Mouse (Mus musculus) stomach, postnatal 0 days (tissue): ENCODE results near the gene Olfr875. TPM values are rescaled to one million over a fixed set of nuclear protein-coding genes. Genes with fewer than 3 reads are reported as not detected.

Experiments used
- ATAC-seq: fragments of 200-750 bp; cut with Nextera tagmentation; 2 replicates; pipeline ENCODE4 v1.8.0; 2017; ENCODE audit not compliant: low FRiP score, low TSS enrichment
- DNase-seq: peaks from one replicate; pipeline ENCODE4 v3.0.0-alpha.2; 2016; ENCODE audit warnings: low spot score
- H3K27ac ChIP-seq: fragments of 300-500 bp; sonication (generic); replicated peaks from 2 replicates; pipeline ENCODE4 v1.5.1; 2014; ENCODE audit warnings: mild to moderate bottlenecking, control low read depth
- H3K27me3 ChIP-seq: fragments of 300-500 bp; sonication (generic); 2 replicates; pipeline ENCODE4 v1.6.1; 2014; ENCODE audit warnings: low read length; ENCODE audit not compliant: control insufficient read depth, insufficient read depth
- H3K36me3 ChIP-seq: fragments of 300-500 bp; sonication (generic); 2 replicates; pipeline ENCODE4 v1.6.1; 2014; ENCODE audit warnings: low read length, mixed read lengths; ENCODE audit not compliant: control insufficient read depth, insufficient read depth
- H3K4me1 ChIP-seq: fragments of 300-500 bp; sonication (generic); replicated peaks from 2 replicates; pipeline ENCODE4 v1.6.1; 2014; ENCODE audit warnings: antibody characterized with exemption; ENCODE audit not compliant: control insufficient read depth, insufficient read depth
- H3K4me2 ChIP-seq: fragments of 300-500 bp; sonication (generic); replicated peaks from 2 replicates; pipeline ENCODE4 v1.6.1; 2014; ENCODE audit warnings: low read depth, mild to moderate bottlenecking, control low read depth, moderate library complexity
- H3K4me3 ChIP-seq: fragments of 300-500 bp; sonication (generic); 2 replicates; pipeline ENCODE4 v1.5.1; 2014; ENCODE audit warnings: low read depth, low read length, control low read depth
- H3K9ac ChIP-seq: fragments of 300-500 bp; sonication (generic); 2 replicates; pipeline ENCODE4 v1.6.1; 2014; ENCODE audit warnings: mild to moderate bottlenecking, low read length, control low read depth, mixed read lengths
- H3K9me3 ChIP-seq: fragments of 300-500 bp; sonication (generic); 2 replicates; pipeline ENCODE4 v1.6.1; 2016; ENCODE audit warnings: low read length; ENCODE audit not compliant: control insufficient read depth
- CTCF ChIP-seq: IDR thresholded peaks from 2 replicates; pipeline ENCODE4 v1.5.1; 2016; ENCODE audit warnings: antibody characterized with exemption, low read depth, mild to moderate bottlenecking, moderate library complexity
- EP300 ChIP-seq: optimal IDR thresholded peaks from 2 replicates; pipeline ENCODE3; 2016; ENCODE audit warnings: antibody characterized with exemption
- WGBS: fragments of 180-500 bp; shearing (Covaris S2); extraction: QIAGEN DNeasy Blood & Tissue Kit; methylation state at CpG from one replicate; pipeline ENCODE4 v1.1.7; 2014; 5-methylcytosine and 5-hydroxymethylcytosine counted together
- polyA plus RNA-seq: library from polyadenylated mRNA; unstranded; fragments of >200 nt; fragmentation: Nextera tagmentation; extraction: Ambion mirVana; gene quantifications from 2 replicates; pipeline ENCODE4 v1.2.1, GENCODE M21; 2015

The Olfr875 gene
- polyA plus RNA-seq, 1 experiment from 2014 or later = not detected

- WGBS = 72% methylated on average over 4 of the region's 4 CpGs
- H3K36me3 ChIP-seq = no peaks in the 10 kb centered on the region
- H3K4me2 ChIP-seq = no peak overlapping the region
- no peak overlapping the region for H3K9ac ChIP-seq
- H3K9me3 ChIP-seq = no peaks in the 10 kb centered on the region
- DNase-seq (no peak), ATAC-seq (no peak)
- H3K27me3 ChIP-seq = no peaks in the 10 kb centered on the region
- no peak overlapping the region for H3K4me3 ChIP-seq
- no peak overlapping the region for H3K27ac ChIP-seq
- TF ChIP-seq EP300 (no peak), CTCF (no peak)
- H3K4me1 ChIP-seq = no peaks in the 10 kb centered on the region
Observed at GRCm38 (mm10) chr9:37802055-37802454, 30.4 kb downstream of the Olfr875 start.

GRCm38 (mm10) chr9:37802731-37803130 lies 31.1 kb downstream of the Olfr875 start, which contains the start of gene Olfr876:
Olfr876 (plus strand) TSS chr9:37803031.
- TF ChIP-seq EP300 (no peak), CTCF (no peak)
- H3K36me3 ChIP-seq = no peaks in the 10 kb centered on the region
- H3K27me3 ChIP-seq = no peaks in the 10 kb centered on the region
- no peak within 1 kb of the TSS for H3K4me2 ChIP-seq
- H3K4me3 ChIP-seq = no peak within 1 kb of the TSS
- H3K9me3 ChIP-seq = no peaks in the 10 kb centered on the region
- ATAC-seq (no peak), DNase-seq (no peak)
- H3K27ac ChIP-seq = no peak within 1 kb of the TSS
- H3K9ac ChIP-seq = no peak within 1 kb of the TSS
- H3K4me1 ChIP-seq = no peaks in the 10 kb centered on the region

DNA sequence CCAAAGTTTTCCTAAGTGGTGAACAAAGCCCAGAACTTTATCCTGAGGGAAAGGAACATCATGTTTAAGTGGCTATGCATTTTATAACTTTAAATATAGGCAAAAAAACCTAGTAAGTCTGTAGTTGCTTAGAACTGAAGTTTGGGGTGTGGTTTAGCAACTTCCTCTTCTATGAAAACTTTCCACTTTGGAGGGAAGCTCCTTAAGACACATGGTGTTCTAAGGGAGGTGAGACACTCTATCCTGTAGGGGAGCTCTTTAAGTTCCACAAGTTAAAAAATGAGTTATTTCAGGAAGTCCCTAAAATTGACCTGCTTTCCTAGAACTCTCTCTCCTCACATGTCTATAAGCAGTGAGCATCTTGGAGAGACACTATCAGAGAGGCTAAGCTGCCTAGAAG lies 35.6 kb downstream of the Olfr875 start:
- no peak for TF ChIP-seq EP300
- H3K27ac ChIP-seq = no peak overlapping the region

DNA sequence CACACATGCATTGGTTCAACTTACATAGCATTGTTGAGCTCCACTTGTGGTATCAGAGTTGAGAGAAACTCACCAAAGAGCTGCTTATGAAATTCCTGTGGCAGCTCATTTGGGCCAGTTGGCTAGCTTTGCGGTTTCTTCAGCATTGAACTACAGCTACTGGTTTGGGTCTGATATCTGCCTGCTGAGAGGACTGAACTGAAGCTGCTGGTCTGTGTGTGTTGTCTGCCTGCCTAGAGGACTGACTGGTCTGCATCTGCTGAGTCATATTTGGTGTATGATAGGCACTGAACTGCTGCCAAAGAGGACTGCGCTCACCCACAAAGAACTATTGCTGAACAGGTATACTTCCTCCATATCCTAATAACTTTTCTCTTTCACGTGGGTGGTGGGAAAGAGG lies 36.8 kb downstream of the Olfr875 start:
- H3K27me3 ChIP-seq = no peaks in the 10 kb centered on the region
- no peaks in the 10 kb centered on the region for H3K4me1 ChIP-seq
- WGBS = 79% methylated on average over 3 of the region's 3 CpGs
- H3K27ac ChIP-seq = no peak overlapping the region
- H3K9ac ChIP-seq = no peak overlapping the region
- ATAC-seq (no peak), DNase-seq (no peak)
- no peak overlapping the region for H3K4me3 ChIP-seq
- H3K36me3 ChIP-seq = no peaks in the 10 kb centered on the region
- TF ChIP-seq CTCF = no peak
- no peak for TF ChIP-seq EP300
- no peaks in the 10 kb centered on the region for H3K9me3 ChIP-seq
- no peak overlapping the region for H3K4me2 ChIP-seq

More for the DNA sequence above, 35.6 kb downstream of the Olfr875 start:
- Histone ChIP-seq H3K4me2 (no peak overlapping the region), H3K4me1 (no peaks in the 10 kb centered on the region), H3K36me3 (no peaks in the 10 kb centered on the region), H3K4me3 (no peak overlapping the region), H3K9ac (no peak overlapping the region), H3K9me3 (no peaks in the 10 kb centered on the region), H3K27me3 (no peaks in the 10 kb centered on the region)
- ATAC-seq (no peak), DNase-seq (no peak)

DNA sequence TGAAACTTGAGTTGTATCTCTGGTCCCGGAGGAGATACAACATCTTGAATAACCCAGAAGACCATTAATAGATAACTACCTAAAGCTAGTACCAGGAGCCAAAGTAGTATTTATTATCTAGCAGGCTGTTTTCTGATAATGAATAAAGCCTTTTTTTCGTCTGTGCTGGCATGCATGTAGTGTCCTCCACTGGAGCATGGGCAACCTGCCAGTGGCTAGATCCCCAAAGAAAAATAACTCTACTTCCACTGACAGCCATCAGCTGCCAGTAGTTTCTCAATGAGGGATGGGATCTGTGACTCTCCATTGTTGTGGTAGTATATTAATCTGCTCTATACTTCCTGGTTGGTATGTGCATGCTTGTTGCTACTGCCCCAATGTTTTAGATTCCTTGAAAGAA lies 37.3 kb downstream of the Olfr875 start:
- Histone ChIP-seq H3K4me3 (no peak overlapping the region), H3K9me3 (no peaks in the 10 kb centered on the region), H3K4me1 (no peaks in the 10 kb centered on the region), H3K36me3 (no peaks in the 10 kb centered on the region), H3K4me2 (no peak overlapping the region), H3K9ac (no peak overlapping the region), H3K27me3 (no peaks in the 10 kb centered on the region), H3K27ac (no peak overlapping the region)
- TF ChIP-seq CTCF = no peak
- TF ChIP-seq EP300 = no peak
- 67% methylated on average over 2 of the region's 2 CpGs for WGBS
- no peak for DNase-seq
- ATAC-seq = no peak

- no peak for DNase-seq
- no peak overlapping the region for H3K27ac ChIP-seq
- no peaks in the 10 kb centered on the region for H3K9me3 ChIP-seq
- no peak overlapping the region for H3K4me3 ChIP-seq
- no peak overlapping the region for H3K4me2 ChIP-seq
- no peaks in the 10 kb centered on the region for H3K36me3 ChIP-seq
- no peaks in the 10 kb centered on the region for H3K27me3 ChIP-seq
- no peak overlapping the region for H3K9ac ChIP-seq
- TF ChIP-seq EP300 = no peak
- TF ChIP-seq CTCF = no peak
- ATAC-seq = no peak
- H3K4me1 ChIP-seq = no peaks in the 10 kb centered on the region
- WGBS = 74% methylated on average over 3 of the region's 3 CpGs
Observed at GRCm38 (mm10) chr9:37814696-37815095, 43.0 kb downstream of the Olfr875 start.

Other genes with a start within 250 kb of the Olfr875 start
- 28.2 and 30.5 TPM in 2 replicates for gene Esam, start 243.8 kb upstream of the Olfr875 start, polyA plus RNA-seq
- 350 and 369 TPM in 2 replicates for gene Vsig2, start 232.6 kb upstream of the Olfr875 start, polyA plus RNA-seq
- gene Nrgn, start 219.0 kb upstream of the Olfr875 start, polyA plus RNA-seq = 2.3 and 2.6 TPM in 2 replicates
- 6.9 and 7.7 TPM in 2 replicates for gene Siae, start 216.2 kb upstream of the Olfr875 start, polyA plus RNA-seq
- 3.4 and 4.0 TPM in 2 replicates for gene Spa17, start 158.1 kb upstream of the Olfr875 start, polyA plus RNA-seq
- 171 and 180 TPM in 2 replicates for gene Tbrg1, start 114.5 kb upstream of the Olfr875 start, polyA plus RNA-seq
- 0.15 TPM in 1 of 2 replicates, not detected in the other for gene Panx3, start 102.6 kb upstream of the Olfr875 start, polyA plus RNA-seq
- 0.04 TPM in 1 of 2 replicates, not detected in the other for gene Olfr160, start 55.6 kb upstream of the Olfr875 start, polyA plus RNA-seq
- gene Olfr874, start 26.8 kb upstream of the Olfr875 start, polyA plus RNA-seq = not detected in 2 replicates
- gene Olfr876, start 31.2 kb downstream of the Olfr875 start, polyA plus RNA-seq = not detected in 2 replicates
- gene Olfr877, start 82.4 kb downstream of the Olfr875 start, polyA plus RNA-seq = 0.04 TPM in 1 of 2 replicates, not detected in the other
- 0.01 TPM in 1 of 2 replicates, not detected in the other for gene Olfr145, start 124.9 kb downstream of the Olfr875 start, polyA plus RNA-seq
- not detected in 2 replicates for gene Olfr878, start 146.0 kb downstream of the Olfr875 start, polyA plus RNA-seq
- not detected in 2 replicates for gene Olfr881, start 220.0 kb downstream of the Olfr875 start, polyA plus RNA-seq